Mouse (Mus musculus) olfactory bulb, adult 2 months (tissue): ENCODE measurements around the gene Nap1l4. TPM values are rescaled to one million over a fixed set of nuclear protein-coding genes. Genes with fewer than 3 reads are reported as not detected.

Experiments used
- H3K27ac ChIP-seq: fragments of 200-500 bp; 2 replicates; pipeline ENCODE4 v1.5.1; 2012; ENCODE audit warnings: low read depth, low read length; ENCODE audit not compliant: insufficient read depth
- H3K4me1 ChIP-seq: fragments of 200-500 bp; 2 replicates; pipeline ENCODE4 v1.6.1; 2012; ENCODE audit warnings: low read length; ENCODE audit not compliant: control insufficient read depth, insufficient read depth
- H3K4me3 ChIP-seq: fragments of 200-500 bp; 2 replicates; pipeline ENCODE4 v1.5.1; 2012; ENCODE audit warnings: mild to moderate bottlenecking, low read depth, low read length, moderate library complexity; ENCODE audit not compliant: insufficient read depth
- CTCF ChIP-seq: fragments of 200-500 bp; IDR thresholded peaks from 2 replicates; pipeline ENCODE4 v1.5.1; 2012; ENCODE audit warnings: low read depth, mild to moderate bottlenecking, low read length, moderate library complexity; ENCODE audit not compliant: insufficient read depth
- POLR2A ChIP-seq: fragments of 200-500 bp; IDR thresholded peaks from 2 replicates; pipeline ENCODE4 v1.6.1; 2012; ENCODE audit warnings: mild to moderate bottlenecking, low read depth, low read length, moderate library complexity; ENCODE audit not compliant: insufficient read depth
- WGBS: fragments of 180-500 bp; shearing (Covaris S2); methylation state at CpG from one replicate; pipeline ENCODE4 v1.1.7; 2018; 5-methylcytosine and 5-hydroxymethylcytosine counted together
- polyA plus RNA-seq: library from polyadenylated mRNA; stranded (reverse); fragments of >200 nt; gene quantifications from 2 replicates; pipeline ENCODE4 v1.2.4, GENCODE M21; 2012; ENCODE audit warnings: low replicate concordance; ENCODE audit not compliant: missing spikeins, insufficient read depth, insufficient read length

The Nap1l4 gene
- polyA plus RNA-seq, 1 experiment: not detected

DNA sequence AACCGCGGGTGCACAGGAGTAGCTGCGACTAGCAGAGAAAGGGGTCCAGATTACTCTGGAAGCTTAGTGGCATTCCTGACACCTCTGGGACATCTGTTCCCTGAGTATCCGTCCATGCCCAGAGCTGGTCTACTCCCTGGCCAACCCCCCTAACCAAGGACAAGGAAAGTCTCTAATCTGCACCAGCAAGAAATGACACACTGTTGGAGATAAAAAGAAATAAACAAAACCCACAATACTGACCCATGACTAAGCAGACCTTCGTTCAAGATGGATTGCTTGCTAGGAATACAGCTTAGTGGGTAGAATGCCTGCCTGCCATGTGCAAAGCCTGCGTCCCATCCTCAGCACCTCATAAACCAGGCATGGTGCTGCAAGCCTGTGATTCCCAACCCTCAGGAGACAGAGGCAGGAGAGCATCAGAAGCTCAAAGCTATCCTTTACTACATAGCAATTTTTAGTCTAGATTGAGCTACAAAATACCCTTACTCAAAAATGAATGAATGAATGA lies 55.2 kb downstream of the Nap1l4 start:
- no peaks in the 10 kb centered on the region for H3K4me1 ChIP-seq
- H3K27ac ChIP-seq: no peak overlapping the region
- no peak for TF ChIP-seq POLR2A
- TF ChIP-seq CTCF: no peak
- no peak overlapping the region for H3K4me3 ChIP-seq
- WGBS: 90% methylated on average over 6 of the region's 6 CpGs

- no peak overlapping the region for H3K27ac ChIP-seq
- no peak overlapping the region for H3K4me3 ChIP-seq
- no peaks in the 10 kb centered on the region for H3K4me1 ChIP-seq
- 90% methylated on average over 6 of the region's 6 CpGs for WGBS
- TF ChIP-seq CTCF (no peak), POLR2A (no peak)
These were observed 59.2 kb downstream of the Nap1l4 start for GRCm38 (mm10) chr7:143489735-143490134.

GRCm38 (mm10) chr7:143482541-143482940 lies 66.4 kb downstream of the Nap1l4 start:
- WGBS: 24% methylated on average over 6 of the region's 6 CpGs
- TF ChIP-seq POLR2A (no peak), CTCF (no peak)
- no peak overlapping the region for H3K4me3 ChIP-seq

GRCm38 (mm10) chr7:143481806-143482387 lies 67.0 kb downstream of the Nap1l4 start:
- 60% methylated on average over 5 of the region's 5 CpGs for WGBS
- TF ChIP-seq CTCF: no peak
- no peak for TF ChIP-seq POLR2A
- Histone ChIP-seq H3K27ac (no peak overlapping the region), H3K4me3 (no peak overlapping the region), H3K4me1 (peaks cover 2% of the 10 kb centered on the region; the same call in 1 of the 2 replicates)

More at GRCm38 (mm10) chr7:143482541-143482940, 66.4 kb downstream of the Nap1l4 start:
- peaks cover 2% of the 10 kb centered on the region; the same call in 1 of the 2 replicates for H3K4me1 ChIP-seq
- H3K27ac ChIP-seq: no peak overlapping the region

GRCm38 (mm10) chr7:143480498-143480897 lies 68.4 kb downstream of the Nap1l4 start:
- Histone ChIP-seq H3K4me3 (no peak overlapping the region), H3K4me1 (peaks cover 2% of the 10 kb centered on the region; the same call in 1 of the 2 replicates), H3K27ac (no peak overlapping the region)
- WGBS: 35% methylated on average over 13 of the region's 13 CpGs
- no peak for TF ChIP-seq POLR2A
- no peak for TF ChIP-seq CTCF

DNA sequence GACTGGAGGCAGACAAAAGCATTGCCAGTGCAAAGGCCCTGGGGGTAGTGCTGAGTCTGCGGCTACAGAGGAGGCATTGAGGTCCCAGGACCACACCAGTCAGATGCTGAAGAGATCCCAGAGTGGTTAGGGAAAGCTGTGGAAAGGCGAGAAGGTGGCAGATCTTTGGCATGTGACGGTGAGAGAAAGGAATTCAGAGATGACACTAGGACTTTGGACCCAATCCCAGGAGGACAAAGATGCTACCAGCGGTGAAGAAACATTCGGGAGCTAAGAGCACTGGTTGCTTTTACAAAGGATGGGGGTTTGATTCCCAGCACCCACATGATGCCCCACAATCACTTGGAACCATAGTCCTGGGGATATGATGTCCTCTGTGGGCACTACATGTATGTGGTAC lies 71.1 kb downstream of the Nap1l4 start:
- TF ChIP-seq CTCF: no peak
- TF ChIP-seq POLR2A: no peak
- 91% methylated on average over 5 of the region's 5 CpGs for WGBS
- peaks cover 2% of the 10 kb centered on the region; the same call in 1 of the 2 replicates for H3K4me1 ChIP-seq

GRCm38 (mm10) chr7:143476702-143477335 lies 72.1 kb downstream of the Nap1l4 start:
- TF ChIP-seq CTCF: no peak
- TF ChIP-seq POLR2A: no peak
- Histone ChIP-seq H3K4me1 (no peaks in the 10 kb centered on the region), H3K4me3 (no peak overlapping the region), H3K27ac (no peak overlapping the region)
- WGBS: 89% methylated on average over 3 of the region's 3 CpGs

More for the DNA sequence above, 71.1 kb downstream of the Nap1l4 start:
- H3K27ac ChIP-seq: no peak overlapping the region
- H3K4me3 ChIP-seq: no peak overlapping the region

DNA sequence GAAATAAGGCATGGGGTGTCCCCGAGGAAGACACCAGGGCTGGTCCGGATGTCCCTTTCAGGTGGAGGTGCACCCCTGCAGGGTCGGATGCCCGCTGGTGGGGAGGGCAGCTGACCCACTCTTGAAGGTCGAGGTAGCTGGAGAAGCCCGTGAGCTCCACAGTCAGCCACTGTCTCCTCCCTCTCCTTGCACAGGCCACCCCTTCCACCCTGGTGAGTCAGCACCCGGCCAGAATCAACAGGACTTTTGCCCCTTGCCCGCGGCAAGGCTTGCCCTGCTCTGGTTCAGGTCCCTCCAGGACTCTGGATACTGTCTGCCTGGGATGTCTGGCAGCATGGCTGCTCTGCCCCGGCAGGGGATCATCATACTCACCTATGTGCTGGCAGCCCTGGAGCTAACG lies 73.0 kb downstream of the Nap1l4 start:
- Histone ChIP-seq H3K4me1 (no peaks in the 10 kb centered on the region), H3K4me3 (no peak overlapping the region), H3K27ac (no peak overlapping the region)
- WGBS: 74% methylated on average over 11 of the region's 11 CpGs
- no peak for TF ChIP-seq POLR2A
- no peak for TF ChIP-seq CTCF

DNA sequence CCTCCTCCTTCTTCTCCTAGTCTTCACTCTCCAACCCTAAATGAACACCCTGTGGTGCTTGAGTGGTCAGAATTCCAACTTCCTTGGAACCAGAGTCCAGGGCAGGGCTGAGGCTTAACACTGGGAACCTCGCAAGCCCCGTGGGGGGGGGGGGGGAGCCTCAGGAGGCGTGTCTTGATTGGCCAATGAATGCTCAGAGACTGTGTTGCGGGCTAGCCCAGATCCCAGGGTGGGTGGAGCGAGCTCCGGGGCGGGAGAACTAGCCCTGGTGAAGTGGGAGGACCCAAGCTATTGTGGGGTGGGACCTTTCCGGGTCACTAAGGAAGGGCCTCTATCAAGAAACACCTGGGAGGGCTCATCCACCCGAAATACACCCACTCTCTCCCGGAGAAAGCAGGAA lies 74.1 kb downstream of the Nap1l4 start:
- WGBS: 36% methylated on average over 10 of the region's 10 CpGs
- no peak overlapping the region for H3K27ac ChIP-seq
- H3K4me1 ChIP-seq: no peaks in the 10 kb centered on the region
- no peak for TF ChIP-seq POLR2A
- TF ChIP-seq CTCF: no peak
- no peak overlapping the region for H3K4me3 ChIP-seq
